Mouse (Mus musculus): ENCODE data around the gene Tmppe. TPM values are rescaled to one million over a fixed set of nuclear protein-coding genes. Genes with fewer than 3 reads are reported as not detected.
A peak's percentile ranks its signal among the peaks of the same experiment; 100 is the strongest.

The Tmppe gene
- polyA plus RNA-seq, 1 experiment = 23.8 TPM

GRCm38 (mm10) chr9:114377168-114377567, 23.7 kb upstream of the Tmppe start:
- TF ChIP-seq CTCF (IDR thresholded peaks at IDR 0.05; ENCODE audit: borderline replicate concordance, control insufficient read depth, extremely low read depth, insufficient read depth, low read length, poor library complexity) (no peak), POLR2A (IDR thresholded peaks at IDR 0.05; ENCODE audit: control insufficient read depth, extremely low read depth, insufficient read depth, low read length, poor library complexity) (no peak)
- Histone ChIP-seq H3K27ac (ENCODE audit: control insufficient read depth, insufficient read depth, low read length) (no peak overlapping the region), H3K4me3 (ENCODE audit: control insufficient read depth, insufficient read depth, low read length) (no peak overlapping the region), H3K27me3 (ENCODE audit: control insufficient read depth, insufficient read depth, low read length) (no peaks in the 10 kb centered on the region), H3K36me3 (ENCODE audit: control insufficient read depth, insufficient read depth, low read length) (no peaks in the 10 kb centered on the region), H3K4me1 (replicated peaks; ENCODE audit: control insufficient read depth, insufficient read depth, low read length) (no peaks in the 10 kb centered on the region)
- no peak for DNase-seq
- WGBS = 96% methylated on average over 10 of the region's 10 CpGs

GRCm38 (mm10) chr9:114379871-114380270, 21.0 kb upstream of the Tmppe start:
- no peak for TF ChIP-seq POLR2A (IDR thresholded peaks at IDR 0.05; ENCODE audit: control insufficient read depth, extremely low read depth, insufficient read depth, low read length, poor library complexity)
- TF ChIP-seq CTCF (IDR thresholded peaks at IDR 0.05; ENCODE audit: borderline replicate concordance, control insufficient read depth, extremely low read depth, insufficient read depth, low read length, poor library complexity) = no peak
- Histone ChIP-seq H3K4me1 (replicated peaks; ENCODE audit: control insufficient read depth, insufficient read depth, low read length) (no peaks in the 10 kb centered on the region), H3K36me3 (ENCODE audit: control insufficient read depth, insufficient read depth, low read length) (no peaks in the 10 kb centered on the region), H3K27me3 (ENCODE audit: control insufficient read depth, insufficient read depth, low read length) (no peaks in the 10 kb centered on the region), H3K27ac (ENCODE audit: control insufficient read depth, insufficient read depth, low read length) (no peak overlapping the region), H3K4me3 (ENCODE audit: control insufficient read depth, insufficient read depth, low read length) (no peak overlapping the region)
- 95% methylated on average over 12 of the region's 12 CpGs for WGBS
- DNase-seq = no peak

GRCm38 (mm10) chr9:114380881-114381733, 19.8 kb upstream of the Tmppe start:
- no peaks in the 10 kb centered on the region for H3K27me3 ChIP-seq (ENCODE audit: control insufficient read depth, insufficient read depth, low read length)
- H3K36me3 ChIP-seq (ENCODE audit: control insufficient read depth, insufficient read depth, low read length) = no peaks in the 10 kb centered on the region
- DNase-seq = peak; percentile 44
- H3K4me3 ChIP-seq (ENCODE audit: control insufficient read depth, insufficient read depth, low read length) = no peak overlapping the region
- H3K4me1 ChIP-seq (replicated peaks; ENCODE audit: control insufficient read depth, insufficient read depth, low read length) = no peaks in the 10 kb centered on the region
- 78% methylated on average over 17 of the region's 17 CpGs for WGBS
- H3K27ac ChIP-seq (ENCODE audit: control insufficient read depth, insufficient read depth, low read length) = no peak overlapping the region
- no peak for TF ChIP-seq POLR2A (IDR thresholded peaks at IDR 0.05; ENCODE audit: control insufficient read depth, extremely low read depth, insufficient read depth, low read length, poor library complexity)
- TF ChIP-seq CTCF (IDR thresholded peaks at IDR 0.05; ENCODE audit: borderline replicate concordance, control insufficient read depth, extremely low read depth, insufficient read depth, low read length, poor library complexity) = 0 out of 2 replicates have a peak, but pooled peaks have one; percentile 20

GRCm38 (mm10) chr9:114382936-114383710, 17.8 kb upstream of the Tmppe start:
- DNase-seq = no peak
- Histone ChIP-seq H3K27me3 (ENCODE audit: control insufficient read depth, insufficient read depth, low read length) (no peaks in the 10 kb centered on the region), H3K4me3 (ENCODE audit: control insufficient read depth, insufficient read depth, low read length) (no peak overlapping the region), H3K36me3 (ENCODE audit: control insufficient read depth, insufficient read depth, low read length) (no peaks in the 10 kb centered on the region), H3K4me1 (replicated peaks; ENCODE audit: control insufficient read depth, insufficient read depth, low read length) (no peaks in the 10 kb centered on the region), H3K27ac (ENCODE audit: control insufficient read depth, insufficient read depth, low read length) (no peak overlapping the region)
- WGBS = 95% methylated on average over 17 of the region's 17 CpGs
- TF ChIP-seq CTCF (IDR thresholded peaks at IDR 0.05; ENCODE audit: borderline replicate concordance, control insufficient read depth, extremely low read depth, insufficient read depth, low read length, poor library complexity) (no peak), POLR2A (IDR thresholded peaks at IDR 0.05; ENCODE audit: control insufficient read depth, extremely low read depth, insufficient read depth, low read length, poor library complexity) (no peak)

GRCm38 (mm10) chr9:114384691-114385090, 16.2 kb upstream of the Tmppe start:
- no peaks in the 10 kb centered on the region for H3K27me3 ChIP-seq (ENCODE audit: control insufficient read depth, insufficient read depth, low read length)
- no peak for DNase-seq
- no peak overlapping the region for H3K4me3 ChIP-seq (ENCODE audit: control insufficient read depth, insufficient read depth, low read length)
- no peaks in the 10 kb centered on the region for H3K36me3 ChIP-seq (ENCODE audit: control insufficient read depth, insufficient read depth, low read length)
- 98% methylated on average over 24 of the region's 24 CpGs for WGBS
- no peak overlapping the region for H3K27ac ChIP-seq (ENCODE audit: control insufficient read depth, insufficient read depth, low read length)
- no peaks in the 10 kb centered on the region for H3K4me1 ChIP-seq (replicated peaks; ENCODE audit: control insufficient read depth, insufficient read depth, low read length)
- no peak for TF ChIP-seq CTCF (IDR thresholded peaks at IDR 0.05; ENCODE audit: borderline replicate concordance, control insufficient read depth, extremely low read depth, insufficient read depth, low read length, poor library complexity)

GRCm38 (mm10) chr9:114385160-114385559, 15.7 kb upstream of the Tmppe start:
- no peak for TF ChIP-seq CTCF (IDR thresholded peaks at IDR 0.05; ENCODE audit: borderline replicate concordance, control insufficient read depth, extremely low read depth, insufficient read depth, low read length, poor library complexity)
- H3K27ac ChIP-seq (ENCODE audit: control insufficient read depth, insufficient read depth, low read length) = no peak overlapping the region
- no peak for DNase-seq

More at GRCm38 (mm10) chr9:114385160-114385559, 15.7 kb upstream of the Tmppe start:
- no peaks in the 10 kb centered on the region for H3K4me1 ChIP-seq (replicated peaks; ENCODE audit: control insufficient read depth, insufficient read depth, low read length)
- no peaks in the 10 kb centered on the region for H3K36me3 ChIP-seq (ENCODE audit: control insufficient read depth, insufficient read depth, low read length)
- no peak overlapping the region for H3K4me3 ChIP-seq (ENCODE audit: control insufficient read depth, insufficient read depth, low read length)
- 98% methylated on average over 10 of the region's 10 CpGs for WGBS
- no peaks in the 10 kb centered on the region for H3K27me3 ChIP-seq (ENCODE audit: control insufficient read depth, insufficient read depth, low read length)

Measured in thymus, adult 2 months (tissue).